Mouse (Mus musculus) kidney, adult 9 months (tissue): ENCODE data around the gene Mettl18.
"Not testable (repeated sequence)": the region's sequence is repeated elsewhere in the genome, so short reads cannot be mapped to it uniquely, and the experiment has no call there.

Source experiments
- DNase-seq: peaks from one replicate; pipeline ENCODE4 v3.0.0; 2022

The Mettl18 gene

GRCm38 (mm10) chr1:163994721-163995608 is at the start of gene Mettl18, which contains the start of gene BC055324:
TSS of gene Mettl18 (plus strand) at chr1:163994889.
TSS of gene BC055324 (minus strand) at chr1:163994796.
- peak; percentile 93 for DNase-seq

GRCm38 (mm10) chr1:163953396-163953795 is 41.3 kb upstream of the Mettl18 start:
- peak; percentile 61 for DNase-seq

GRCm38 (mm10) chr1:163958036-163958435 is 36.7 kb upstream of the Mettl18 start:
- DNase-seq = no peak

GRCm38 (mm10) chr1:163964008-163964689 is 30.5 kb upstream of the Mettl18 start:
- no peak for DNase-seq

- no peak for DNase-seq
These were observed 20.2 kb upstream of the Mettl18 start for GRCm38 (mm10) chr1:163974471-163974870.

- DNase-seq = no peak
These were observed 19.6 kb upstream of the Mettl18 start for GRCm38 (mm10) chr1:163975088-163975487.

GRCm38 (mm10) chr1:163976515-163976914 is 18.2 kb upstream of the Mettl18 start:
- DNase-seq = no peak

- DNase-seq = no peak
These were observed 2.3 kb upstream of the Mettl18 start for GRCm38 (mm10) chr1:163992371-163992770.

- no peak for DNase-seq
These were observed 442 bp upstream of the Mettl18 start for GRCm38 (mm10) chr1:163994173-163994720.

- DNase-seq = no peak
These were observed 872 bp downstream of the Mettl18 start for GRCm38 (mm10) chr1:163995609-163995913.

GRCm38 (mm10) chr1:164001831-164002452 is 7.3 kb downstream of the Mettl18 start:
- no peak for DNase-seq

- no peak for DNase-seq
These were observed 9.6 kb downstream of the Mettl18 start for GRCm38 (mm10) chr1:164004311-164004710.

GRCm38 (mm10) chr1:164009235-164009634 is 14.5 kb downstream of the Mettl18 start:
- DNase-seq = peak; percentile 21

GRCm38 (mm10) chr1:164014616-164015015 is 19.9 kb downstream of the Mettl18 start:
- DNase-seq = no peak

- DNase-seq = peak; percentile 23
These were observed 23.7 kb downstream of the Mettl18 start for GRCm38 (mm10) chr1:164018221-164018896.

- DNase-seq = no peak
These were observed 25.1 kb downstream of the Mettl18 start for GRCm38 (mm10) chr1:164019789-164020188.

- not testable (repeated sequence) for DNase-seq
These were observed 26.1 kb downstream of the Mettl18 start for GRCm38 (mm10) chr1:164020746-164021145.

GRCm38 (mm10) chr1:164022106-164022505 is 27.4 kb downstream of the Mettl18 start:
- not testable (repeated sequence) for DNase-seq

GRCm38 (mm10) chr1:164025685-164026084 is 31.0 kb downstream of the Mettl18 start:
- no peak for DNase-seq

- peak; percentile 47 for DNase-seq
These were observed 32.7 kb downstream of the Mettl18 start for GRCm38 (mm10) chr1:164027416-164027815.

- no peak for DNase-seq
These were observed 45.9 kb downstream of the Mettl18 start for GRCm38 (mm10) chr1:164040385-164041135.

GRCm38 (mm10) chr1:164043549-164043948 is 48.9 kb downstream of the Mettl18 start:
- peak; percentile 75 for DNase-seq
